In the genomic region with DNA sequence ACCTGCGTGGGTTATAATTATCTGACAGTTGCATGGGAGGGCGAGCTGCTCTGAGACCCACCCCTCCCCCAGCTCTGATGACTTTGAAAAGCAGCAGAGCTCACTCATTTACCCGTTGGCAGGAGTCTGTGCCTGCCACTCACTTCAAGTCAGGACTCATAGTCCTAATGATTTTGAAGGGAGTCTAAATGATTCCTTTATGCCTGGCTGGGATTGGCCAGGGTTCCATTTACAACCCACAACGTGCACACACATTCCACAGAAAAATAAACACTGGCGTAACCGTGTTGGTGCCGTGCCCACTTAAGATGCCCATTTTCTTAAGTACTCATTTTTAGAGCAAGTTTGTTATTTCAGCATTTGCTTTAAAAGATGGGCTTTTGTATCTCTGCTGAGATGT, we compare ENCODE assay signal across 15 mouse cellular contexts.
DNase-seq lines count a peak whose midpoint lies in the region; ATAC-seq and TF ChIP-seq lines count a peak whose summit lies in the region.
"Had no signal": no experiment of that assay in that cellular context is flagged by ENCODE, and none has a peak within 500 bp of the region (broad histone marks: within the 10 kb centered on the region; RNA-seq: fewer than 3 reads in every experiment).

No protein-coding gene starts in this region.

- TF ChIP-seq CTCF in lung, adult 2 months (IDR thresholded peaks at IDR 0.05; ENCODE audit: insufficient read depth, low read length): no peak

- H3K9me3 ChIP-seq in embryonic facial prominence, embryonic 13.5 days: no peaks in the 10 kb centered on the region
- H3K9me3 ChIP-seq in hindbrain, embryonic 14.5 days (ENCODE audit: control insufficient read depth, low read length): no peaks in the 10 kb centered on the region
- H3K9me3 ChIP-seq: hindbrain, embryonic 15.5 days; neural tube, embryonic 13.5 days had no signal

- DNase-seq in kidney, postnatal 4 days: peak; percentile 14 to 21
- no peak for DNase-seq in kidney, postnatal 14 days
- peak; percentile 8 for DNase-seq in lung, adult 2 months
- no peak for DNase-seq in c-Kit-positive CD71-positive TER-119-positive erythroid progenitor cells, embryonic 14.5 days (ENCODE audit: low spot score)
- no peak for DNase-seq in hindbrain, embryonic 14.5 days (ENCODE audit: low spot score)
- DNase-seq: cerebellum, adult 8-10 months; forebrain, postnatal 0 days; gastrocnemius, postnatal 14 days; kidney, adult 11 months; kidney, postnatal 25 days; liver had no signal

- peak overlapping the region; percentile 82 for H3K27ac ChIP-seq in embryonic facial prominence, embryonic 13.5 days
- H3K27ac ChIP-seq in hindbrain, embryonic 14.5 days: no peak overlapping the region
- H3K27ac ChIP-seq: hindbrain, embryonic 15.5 days; neural tube, embryonic 13.5 days had no signal

- no peak overlapping the region for H3K9ac ChIP-seq in embryonic facial prominence, embryonic 13.5 days
- H3K9ac ChIP-seq in hindbrain, embryonic 14.5 days: no peak overlapping the region
- H3K9ac ChIP-seq: forebrain, postnatal 0 days; hindbrain, embryonic 15.5 days; neural tube, embryonic 13.5 days had no signal

- ATAC-seq in embryonic facial prominence, embryonic 13.5 days (ENCODE audit: insufficient number of reproducible peaks, insufficient read depth, low FRiP score, low TSS enrichment, low read depth): 0 out of 2 replicates have a peak, but pooled peaks have one; percentile 56
- ATAC-seq in hindbrain, embryonic 14.5 days (ENCODE audit: low FRiP score): no peak
- ATAC-seq: forebrain, postnatal 0 days had no signal

- no peak overlapping the region for H3K4me3 ChIP-seq in embryonic facial prominence, embryonic 13.5 days
- H3K4me3 ChIP-seq in lung, adult 2 months (replicated peaks; ENCODE audit: extremely low read depth, low read depth, low read length): no peak overlapping the region
- H3K4me3 ChIP-seq in myocyte: no peak overlapping the region
- H3K4me3 ChIP-seq in hindbrain, embryonic 14.5 days (replicated peaks; ENCODE audit: low read length): no peak overlapping the region
- H3K4me3 ChIP-seq: hindbrain, embryonic 15.5 days; neural tube, embryonic 13.5 days had no signal

- H3K36me3 ChIP-seq in embryonic facial prominence, embryonic 13.5 days: no peaks in the 10 kb centered on the region
- H3K36me3 ChIP-seq in myocyte (ENCODE audit: control insufficient read depth, insufficient read depth): no peaks in the 10 kb centered on the region
- no peaks in the 10 kb centered on the region for H3K36me3 ChIP-seq in hindbrain, embryonic 14.5 days (replicated peaks; ENCODE audit: control insufficient read depth, insufficient read depth)
- H3K36me3 ChIP-seq: hindbrain, embryonic 15.5 days; neural tube, embryonic 13.5 days had no signal

- H3K27me3 ChIP-seq in embryonic facial prominence, embryonic 13.5 days: no peaks in the 10 kb centered on the region
- H3K27me3 ChIP-seq in myocyte (ENCODE audit: control insufficient read depth, insufficient read depth, insufficient read length): no peaks in the 10 kb centered on the region
- no peaks in the 10 kb centered on the region for H3K27me3 ChIP-seq in hindbrain, embryonic 14.5 days (ENCODE audit: control insufficient read depth, insufficient read depth, low read length)
- H3K27me3 ChIP-seq: hindbrain, embryonic 15.5 days; neural tube, embryonic 13.5 days had no signal

- H3K79me2 ChIP-seq in myocyte (ENCODE audit: control insufficient read depth, insufficient read depth): no peaks in the 10 kb centered on the region

- 31% methylated on average over 7 of the region's 7 CpGs for WGBS in embryonic facial prominence, embryonic 13.5 days
- WGBS in lung, adult 2 months: 34% methylated on average over 7 of the region's 7 CpGs
- 59% methylated on average over 7 of the region's 7 CpGs for WGBS in hindbrain, embryonic 14.5 days

- no peak for TF ChIP-seq POLR2A in lung, adult 2 months (IDR thresholded peaks at IDR 0.05; ENCODE audit: borderline replicate concordance, extremely low read depth, low read depth, low read length)
- no peak for TF ChIP-seq POLR2A in myocyte (IDR thresholded peaks at IDR 0.05; ENCODE audit: insufficient read length, low read depth)

- H3K4me2 ChIP-seq in embryonic facial prominence, embryonic 13.5 days: peak overlapping the region; percentile 24; the same call in 1 of the 2 replicates
- H3K4me2 ChIP-seq in myocyte (ENCODE audit: low read depth): peak overlapping the region; percentile 56
- no peak overlapping the region for H3K4me2 ChIP-seq in hindbrain, embryonic 14.5 days (replicated peaks)
- H3K4me2 ChIP-seq: hindbrain, embryonic 15.5 days; neural tube, embryonic 13.5 days had no signal

- peaks cover 23% of the 10 kb centered on the region for H3K4me1 ChIP-seq in embryonic facial prominence, embryonic 13.5 days
- H3K4me1 ChIP-seq in lung, adult 2 months (ENCODE audit: control insufficient read depth, insufficient read depth, low read length): no peaks in the 10 kb centered on the region
- H3K4me1 ChIP-seq in hindbrain, embryonic 14.5 days (replicated peaks; ENCODE audit: control insufficient read depth, insufficient read depth, low read length): no peaks in the 10 kb centered on the region
- H3K4me1 ChIP-seq: hindbrain, embryonic 15.5 days; neural tube, embryonic 13.5 days had no signal

- no peak overlapping the region for H3ac ChIP-seq in myocyte (ENCODE audit: control insufficient read depth, insufficient read length)

TF ChIP-seq in myocyte, 11 proteins besides CTCF, POLR2A, EP300 and RAD21:
- TF ChIP-seq TCF3 (IDR thresholded peaks at IDR 0.05; ENCODE audit: insufficient read length, low read depth): no peak

Comparison
In these comparisons a context has a peak if more than half of its experiments do, and no peak if none do; other contexts are left out.
1. DNase-seq: peak in kidney, postnatal 4 days (2 of 2) and lung, adult 2 months (single experiment); none in kidney, postnatal 14 days (single experiment), c-Kit-positive CD71-positive TER-119-positive erythroid progenitor cells, embryonic 14.5 days (single experiment) and hindbrain, embryonic 14.5 days (single experiment).